Mouse (Mus musculus): ENCODE results near the gene Rasl12.

DNA sequence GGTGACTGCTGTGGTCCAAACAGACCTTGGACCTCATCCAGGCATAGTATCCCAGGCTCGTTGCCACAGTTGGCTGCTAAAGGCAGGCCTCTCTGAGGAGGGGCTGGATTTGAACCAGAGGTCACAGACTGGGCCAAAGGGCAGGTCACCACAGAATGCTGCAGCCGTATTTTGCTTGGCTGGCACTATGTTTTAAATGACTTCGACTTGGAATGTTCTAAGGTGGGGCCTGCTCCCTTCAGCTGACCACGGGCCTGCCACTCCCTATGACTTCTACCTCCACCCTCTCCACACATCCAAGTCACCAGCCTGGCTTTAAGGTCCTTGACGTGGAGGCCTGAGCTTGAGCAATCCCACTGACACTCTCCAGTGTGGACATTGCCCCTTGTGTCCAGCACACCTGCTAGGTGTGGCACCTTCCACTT lies 10.6 kb downstream of the Rasl12 start:
- TF ChIP-seq CTCF (IDR thresholded peaks at IDR 0.05) (0 out of 2 replicates have a peak, but pooled peaks have one; percentile 5), EP300 (IDR thresholded peaks at IDR 0.05) (peak; percentile 95)
